Mouse (Mus musculus): ENCODE results near the gene Pakap. TPM values are rescaled to one million over a fixed set of nuclear protein-coding genes. Genes with fewer than 3 reads are reported as not detected.

The Pakap gene
- total and polyA plus RNA-seq, 2 experiments, result 0.06 to 0.18 TPM

DNA sequence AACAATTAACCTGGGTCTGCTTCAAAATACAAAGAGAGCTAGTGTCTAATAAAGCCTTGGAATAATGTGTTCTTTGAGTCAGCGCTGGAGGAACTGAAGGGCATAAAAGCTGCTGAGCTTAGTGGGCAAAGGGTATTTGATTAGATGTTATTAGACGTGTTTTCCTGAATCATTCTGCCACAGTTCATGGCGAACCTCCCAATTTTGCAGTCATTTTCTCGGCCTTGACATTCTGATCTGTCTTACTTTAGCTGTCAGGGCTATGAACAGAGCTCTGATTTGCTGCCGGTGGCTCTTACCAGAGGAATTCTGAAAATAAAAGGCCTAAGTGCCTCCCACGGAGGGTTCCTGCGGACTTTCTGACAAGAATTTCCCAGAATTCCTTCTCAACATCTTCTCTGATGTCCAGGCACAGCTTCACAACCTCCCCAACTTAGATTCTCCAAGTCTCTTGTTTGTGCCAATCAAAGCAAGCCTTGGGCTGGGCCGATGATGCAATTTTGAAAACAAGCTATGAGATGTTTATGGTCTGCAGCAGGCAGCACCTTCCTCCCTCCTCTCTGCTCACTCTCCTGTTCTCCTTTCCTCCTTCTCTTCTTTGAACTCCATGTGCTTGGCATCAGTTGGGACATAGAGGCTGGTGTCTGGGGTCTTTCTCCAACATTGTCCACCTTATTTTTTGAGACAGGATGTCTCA lies 171.0 kb downstream of the Pakap start:
- Histone ChIP-seq H3K27me3 (ENCODE audit: control insufficient read depth, insufficient read depth, low read length) (no peaks in the 10 kb centered on the region), H3K36me3 (ENCODE audit: control insufficient read depth, insufficient read depth, low read length) (no peaks in the 10 kb centered on the region), H3K9ac (ENCODE audit: low read depth, low read length) (no peak overlapping the region), H3K4me3 (ENCODE audit: insufficient read depth, low read depth, low read length) (no peak overlapping the region), H3K27ac (replicated peaks; ENCODE audit: insufficient read depth, low read depth, low read length) (no peak overlapping the region), H3K79me2 (ENCODE audit: control insufficient read depth, insufficient read depth, low read length) (no peaks in the 10 kb centered on the region), H3K4me1 (ENCODE audit: control insufficient read depth, insufficient read depth, low read length) (no peaks in the 10 kb centered on the region)
- TF ChIP-seq POLR2A (IDR thresholded peaks at IDR 0.05; ENCODE audit: extremely low read depth, insufficient read depth, low read length) (no peak), CTCF (IDR thresholded peaks at IDR 0.05; ENCODE audit: low read depth, low read length) (no peak)
- DNase-seq (ENCODE audit: extremely low read depth, low read depth, low spot score), result no peak
- WGBS, result 81% methylated on average over 8 of the region's 8 CpGs

DNA sequence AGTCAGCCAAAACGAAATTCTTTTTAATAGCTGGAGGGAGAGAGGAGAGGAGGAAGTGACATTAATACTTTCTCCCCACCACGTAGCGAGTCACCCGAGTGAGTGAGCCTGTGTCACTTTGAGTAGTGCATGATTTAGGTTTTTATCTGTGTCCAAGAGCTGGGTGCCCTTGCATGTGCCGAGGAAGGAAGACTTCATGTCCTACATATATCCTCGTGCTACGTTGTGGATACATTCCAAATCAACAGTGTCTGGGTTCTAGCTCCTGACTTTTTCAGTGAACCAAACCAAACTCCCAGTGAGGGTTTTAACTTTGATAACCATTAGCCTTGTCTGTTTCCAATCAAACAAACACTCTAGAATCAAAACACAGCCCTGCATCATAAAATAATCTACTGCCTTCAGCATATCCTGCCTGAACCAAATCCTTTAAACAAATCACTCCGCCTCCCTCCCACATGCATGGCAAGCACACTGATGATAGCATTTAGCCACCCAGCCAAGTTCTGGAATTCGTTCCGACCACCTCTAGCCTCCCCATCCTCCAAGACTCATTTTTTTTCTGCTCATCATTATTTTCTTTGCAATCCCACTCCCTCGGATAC lies 175.4 kb downstream of the Pakap start:
- no peaks in the 10 kb centered on the region for H3K36me3 ChIP-seq (ENCODE audit: control insufficient read depth, insufficient read depth, low read length)
- 70% methylated on average over 11 of the region's 11 CpGs for WGBS
- H3K4me3 ChIP-seq (ENCODE audit: insufficient read depth, low read depth, low read length), result no peak overlapping the region
- no peak overlapping the region for H3K27ac ChIP-seq (replicated peaks; ENCODE audit: insufficient read depth, low read depth, low read length)
- H3K79me2 ChIP-seq (ENCODE audit: control insufficient read depth, insufficient read depth, low read length), result no peaks in the 10 kb centered on the region
- H3K9ac ChIP-seq (ENCODE audit: low read depth, low read length), result no peak overlapping the region
- no peaks in the 10 kb centered on the region for H3K27me3 ChIP-seq (ENCODE audit: control insufficient read depth, insufficient read depth, low read length)
- H3K4me1 ChIP-seq (ENCODE audit: control insufficient read depth, insufficient read depth, low read length), result no peaks in the 10 kb centered on the region
- no peak for DNase-seq (ENCODE audit: extremely low read depth, low read depth, low spot score)
- TF ChIP-seq POLR2A (IDR thresholded peaks at IDR 0.05; ENCODE audit: extremely low read depth, insufficient read depth, low read length) (no peak), CTCF (IDR thresholded peaks at IDR 0.05; ENCODE audit: low read depth, low read length) (no peak)

DNA sequence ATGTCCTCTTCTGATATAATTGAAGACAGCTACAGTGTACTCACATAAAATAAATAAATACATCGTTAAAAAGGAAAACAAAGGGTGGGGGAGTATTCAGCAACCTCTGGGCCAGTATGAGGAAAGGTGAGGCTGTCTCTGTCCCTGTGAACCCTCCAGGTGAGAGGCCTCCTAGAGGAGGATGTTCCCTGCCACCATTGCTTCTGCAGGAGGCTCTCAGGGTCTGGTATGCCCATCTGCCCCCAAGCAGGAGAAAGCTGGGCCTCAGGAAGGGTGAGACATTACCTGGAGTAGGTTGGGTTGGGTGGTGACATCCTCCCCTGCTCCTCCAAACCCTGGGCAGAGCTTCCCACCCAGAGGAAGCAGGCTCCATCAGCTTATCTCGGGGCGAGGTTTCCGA lies 182.7 kb downstream of the Pakap start:
- no peak for DNase-seq (ENCODE audit: extremely low read depth, low read depth, low spot score)
- H3K27me3 ChIP-seq (ENCODE audit: control insufficient read depth, insufficient read depth, low read length), result no peaks in the 10 kb centered on the region
- H3K79me2 ChIP-seq (ENCODE audit: control insufficient read depth, insufficient read depth, low read length), result no peaks in the 10 kb centered on the region
- 55% methylated on average over 4 of the region's 4 CpGs for WGBS
- H3K4me3 ChIP-seq (ENCODE audit: insufficient read depth, low read depth, low read length), result no peak overlapping the region
- H3K36me3 ChIP-seq (ENCODE audit: control insufficient read depth, insufficient read depth, low read length), result no peaks in the 10 kb centered on the region
- H3K4me1 ChIP-seq (ENCODE audit: control insufficient read depth, insufficient read depth, low read length), result no peaks in the 10 kb centered on the region
- no peak overlapping the region for H3K27ac ChIP-seq (replicated peaks; ENCODE audit: insufficient read depth, low read depth, low read length)
- no peak overlapping the region for H3K9ac ChIP-seq (ENCODE audit: low read depth, low read length)
- TF ChIP-seq CTCF (IDR thresholded peaks at IDR 0.05; ENCODE audit: low read depth, low read length), result no peak
- no peak for TF ChIP-seq POLR2A (IDR thresholded peaks at IDR 0.05; ENCODE audit: extremely low read depth, insufficient read depth, low read length)

DNA sequence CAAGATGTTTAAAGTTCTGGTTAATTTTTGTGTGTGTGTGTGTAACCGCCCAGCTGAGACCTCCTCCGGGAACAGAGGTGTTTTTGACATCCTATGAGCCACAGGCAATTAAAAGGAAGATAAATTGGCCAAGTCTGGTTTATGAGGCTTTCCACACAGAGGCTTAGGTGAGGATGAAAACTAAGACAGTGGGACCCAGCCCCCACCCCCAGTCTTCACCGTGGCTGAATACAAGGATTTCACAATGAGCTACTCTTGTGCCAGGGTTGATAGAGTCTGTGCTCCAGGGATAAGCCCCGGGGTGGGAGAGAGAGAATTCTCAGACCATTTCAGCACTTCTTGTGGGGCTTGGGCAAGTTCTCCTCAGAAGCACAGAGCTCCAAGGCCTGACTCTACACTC lies 183.1 kb downstream of the Pakap start:
- WGBS, result 63% methylated on average over 4 of the region's 4 CpGs
- H3K27me3 ChIP-seq (ENCODE audit: control insufficient read depth, insufficient read depth, low read length), result no peaks in the 10 kb centered on the region
- DNase-seq (ENCODE audit: extremely low read depth, low read depth, low spot score), result no peak

DNA sequence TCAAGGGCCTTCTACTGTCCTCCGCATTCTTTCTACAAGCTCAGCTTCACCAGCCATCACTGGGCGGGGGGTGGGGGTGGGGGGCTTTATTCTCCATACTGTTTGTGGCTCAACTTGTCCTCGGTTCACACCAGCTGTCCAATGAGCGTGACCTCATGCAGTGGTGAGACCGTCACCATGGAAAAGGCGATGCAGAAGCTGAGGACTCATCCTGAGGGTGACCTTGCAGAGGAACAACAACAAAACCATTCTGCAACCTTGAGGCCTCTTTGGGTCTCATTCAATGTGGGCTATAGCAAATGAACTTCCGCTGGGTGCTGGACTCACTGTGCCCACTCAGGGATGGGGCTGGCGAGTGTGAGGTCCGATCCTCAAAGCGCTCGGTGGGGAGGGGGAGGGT lies 183.6 kb downstream of the Pakap start:
- TF ChIP-seq CTCF (IDR thresholded peaks at IDR 0.05; ENCODE audit: low read depth, low read length) (no peak), POLR2A (IDR thresholded peaks at IDR 0.05; ENCODE audit: extremely low read depth, insufficient read depth, low read length) (no peak)
- no peak for DNase-seq (ENCODE audit: extremely low read depth, low read depth, low spot score)
- Histone ChIP-seq H3K4me1 (ENCODE audit: control insufficient read depth, insufficient read depth, low read length) (no peaks in the 10 kb centered on the region), H3K79me2 (ENCODE audit: control insufficient read depth, insufficient read depth, low read length) (no peaks in the 10 kb centered on the region), H3K36me3 (ENCODE audit: control insufficient read depth, insufficient read depth, low read length) (no peaks in the 10 kb centered on the region), H3K9ac (ENCODE audit: low read depth, low read length) (no peak overlapping the region), H3K4me3 (ENCODE audit: insufficient read depth, low read depth, low read length) (no peak overlapping the region), H3K27me3 (ENCODE audit: control insufficient read depth, insufficient read depth, low read length) (no peaks in the 10 kb centered on the region), H3K27ac (replicated peaks; ENCODE audit: insufficient read depth, low read depth, low read length) (no peak overlapping the region)
- WGBS, result 93% methylated on average over 11 of the region's 11 CpGs

More for the DNA sequence above, 183.1 kb downstream of the Pakap start:
- H3K27ac ChIP-seq (replicated peaks; ENCODE audit: insufficient read depth, low read depth, low read length), result no peak overlapping the region
- no peak overlapping the region for H3K4me3 ChIP-seq (ENCODE audit: insufficient read depth, low read depth, low read length)
- no peak for TF ChIP-seq CTCF (IDR thresholded peaks at IDR 0.05; ENCODE audit: low read depth, low read length)
- no peak for TF ChIP-seq POLR2A (IDR thresholded peaks at IDR 0.05; ENCODE audit: extremely low read depth, insufficient read depth, low read length)
- H3K79me2 ChIP-seq (ENCODE audit: control insufficient read depth, insufficient read depth, low read length), result no peaks in the 10 kb centered on the region
- no peaks in the 10 kb centered on the region for H3K4me1 ChIP-seq (ENCODE audit: control insufficient read depth, insufficient read depth, low read length)
- H3K36me3 ChIP-seq (ENCODE audit: control insufficient read depth, insufficient read depth, low read length), result no peaks in the 10 kb centered on the region
- no peak overlapping the region for H3K9ac ChIP-seq (ENCODE audit: low read depth, low read length)

DNA sequence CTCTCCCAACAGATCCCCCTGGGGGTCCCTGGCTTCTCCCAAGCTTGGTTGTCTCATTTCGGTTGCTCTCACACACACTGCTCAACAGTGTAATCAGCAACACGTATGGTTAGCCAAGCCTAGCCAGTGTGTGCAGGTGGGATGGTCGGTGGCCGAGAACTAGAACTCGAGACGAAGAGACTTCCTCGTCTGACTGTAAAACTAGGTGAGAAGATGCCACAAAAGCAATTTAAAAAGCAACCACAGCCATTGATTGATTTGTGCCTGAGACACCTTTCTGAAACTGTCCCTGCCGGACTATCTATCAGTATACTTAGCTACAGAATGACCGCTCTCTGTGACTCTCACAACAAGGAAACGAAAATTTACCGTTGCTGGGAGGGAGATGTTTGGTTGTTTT lies 187.1 kb downstream of the Pakap start:
- WGBS, result 89% methylated on average over 11 of the region's 11 CpGs

More for the DNA sequence above, 187.1 kb downstream of the Pakap start:
- Histone ChIP-seq H3K4me3 (ENCODE audit: insufficient read depth, low read depth, low read length) (no peak overlapping the region), H3K79me2 (ENCODE audit: control insufficient read depth, insufficient read depth, low read length) (no peaks in the 10 kb centered on the region), H3K4me1 (ENCODE audit: control insufficient read depth, insufficient read depth, low read length) (no peaks in the 10 kb centered on the region), H3K36me3 (ENCODE audit: control insufficient read depth, insufficient read depth, low read length) (no peaks in the 10 kb centered on the region), H3K27ac (replicated peaks; ENCODE audit: insufficient read depth, low read depth, low read length) (no peak overlapping the region), H3K9ac (ENCODE audit: low read depth, low read length) (no peak overlapping the region), H3K27me3 (ENCODE audit: control insufficient read depth, insufficient read depth, low read length) (no peaks in the 10 kb centered on the region)
- TF ChIP-seq CTCF (IDR thresholded peaks at IDR 0.05; ENCODE audit: low read depth, low read length), result no peak
- TF ChIP-seq POLR2A (IDR thresholded peaks at IDR 0.05; ENCODE audit: extremely low read depth, insufficient read depth, low read length), result no peak
- DNase-seq (ENCODE audit: extremely low read depth, low read depth, low spot score), result no peak

Data from liver, adult 2 months (tissue).